Mouse (Mus musculus) adrenal gland, postnatal 25 days (tissue): Measurements from ENCODE around the gene 3110040M04Rik. TPM values are rescaled to one million over a fixed set of nuclear protein-coding genes. Genes with fewer than 3 reads are reported as not detected.
"Not testable (repeated sequence)": the region's sequence is repeated elsewhere in the genome, so short reads cannot be mapped to it uniquely, and the experiment has no call there.

Source experiments
- DNase-seq: peaks from one replicate; pipeline ENCODE4 v3.0.0; 2021; ENCODE audit warnings: mixed read lengths
- total RNA-seq: library from RNA; stranded (reverse); gene quantifications from 2 replicates; pipeline ENCODE4 v1.2.3, GENCODE M21; 2021

3110040M04Rik gene
- total RNA-seq, 1 experiment from 2014 or later = not detected

GRCm38 (mm10) chr1:151192739-151193138, 11.2 kb upstream of the 3110040M04Rik start:
- not testable (repeated sequence) for DNase-seq

GRCm38 (mm10) chr1:151195986-151196385, 7.9 kb upstream of the 3110040M04Rik start:
- not testable (repeated sequence) for DNase-seq

GRCm38 (mm10) chr1:151196690-151197089, 7.2 kb upstream of the 3110040M04Rik start:
- DNase-seq = not testable (repeated sequence)

- DNase-seq = not testable (repeated sequence)
Measured at GRCm38 (mm10) chr1:151198120-151198519, 5.8 kb upstream of the 3110040M04Rik start, which contains the start of gene Gm47995. TSS of gene Gm47995 (plus strand) at chr1:151198448.

GRCm38 (mm10) chr1:151200620-151201019, 3.3 kb upstream of the 3110040M04Rik start:
- DNase-seq = not testable (repeated sequence)

- DNase-seq = not testable (repeated sequence)
Measured at GRCm38 (mm10) chr1:151202771-151203170, 1.1 kb upstream of the 3110040M04Rik start.

GRCm38 (mm10) chr1:151208493-151208892, 4.6 kb downstream of the 3110040M04Rik start:
- not testable (repeated sequence) for DNase-seq

- DNase-seq = not testable (repeated sequence)
Measured at GRCm38 (mm10) chr1:151208944-151209343, 5.0 kb downstream of the 3110040M04Rik start.

- not testable (repeated sequence) for DNase-seq
Measured at GRCm38 (mm10) chr1:151209824-151210355, 6.0 kb downstream of the 3110040M04Rik start, which contains the start of gene Gm47996. TSS of gene Gm47996 (plus strand) at chr1:151210131.

GRCm38 (mm10) chr1:151211666-151212065, 7.7 kb downstream of the 3110040M04Rik start:
- not testable (repeated sequence) for DNase-seq

- DNase-seq = no peak
Measured at GRCm38 (mm10) chr1:151214862-151215261, 10.9 kb downstream of the 3110040M04Rik start.

- DNase-seq = no peak
Measured at GRCm38 (mm10) chr1:151215985-151216384, 12.1 kb downstream of the 3110040M04Rik start.

- DNase-seq = no peak
Measured at GRCm38 (mm10) chr1:151216417-151216816, 12.5 kb downstream of the 3110040M04Rik start.

GRCm38 (mm10) chr1:151219045-151219444, 15.1 kb downstream of the 3110040M04Rik start:
- no peak for DNase-seq

- no peak for DNase-seq
Measured at GRCm38 (mm10) chr1:151220098-151220497, 16.2 kb downstream of the 3110040M04Rik start.

- no peak for DNase-seq
Measured at GRCm38 (mm10) chr1:151222561-151223267, 18.8 kb downstream of the 3110040M04Rik start.

- DNase-seq = no peak
Measured at GRCm38 (mm10) chr1:151223377-151223776, 19.5 kb downstream of the 3110040M04Rik start.

GRCm38 (mm10) chr1:151224536-151224935, 20.6 kb downstream of the 3110040M04Rik start:
- no peak for DNase-seq

- DNase-seq = no peak
Measured at GRCm38 (mm10) chr1:151227506-151227905, 23.6 kb downstream of the 3110040M04Rik start.

- DNase-seq = no peak
Measured at GRCm38 (mm10) chr1:151228320-151228989, 24.5 kb downstream of the 3110040M04Rik start.

- DNase-seq = no peak
Measured at GRCm38 (mm10) chr1:151232346-151232745, 28.4 kb downstream of the 3110040M04Rik start.

GRCm38 (mm10) chr1:151233756-151234155, 29.8 kb downstream of the 3110040M04Rik start:
- DNase-seq = no peak

GRCm38 (mm10) chr1:151235574-151235973, 31.7 kb downstream of the 3110040M04Rik start:
- DNase-seq = no peak
